Mouse (Mus musculus) heart, adult 9 months (tissue): ENCODE data around the gene Naaa.

ENCODE experiments used
- DNase-seq, 2 experiments: peaks; one replicate each; pipeline ENCODE4 v3.0.0; 2022; ENCODE audit warnings: low spot score in 2 of 2

Naaa gene

DNA sequence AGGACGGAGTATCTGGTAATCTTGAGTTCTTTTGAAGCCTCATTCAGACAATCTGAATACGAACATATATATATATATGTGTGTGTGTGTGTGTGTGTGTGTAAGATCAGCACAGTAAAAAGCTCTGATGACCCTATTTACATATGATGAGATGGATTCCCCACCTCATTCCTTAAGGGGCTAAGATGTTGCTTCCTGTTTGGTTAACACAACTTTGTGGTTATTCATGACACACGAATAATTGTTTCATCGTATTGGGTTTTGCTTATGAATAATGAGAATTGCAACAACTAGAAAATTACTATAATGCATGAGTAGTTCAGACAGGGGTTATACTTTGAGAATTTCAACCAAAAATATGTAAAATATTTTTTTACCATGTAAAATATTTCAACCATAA is 62.7 kb downstream of the Naaa start, which contains the start of gene U90926:
Gene U90926 (minus strand): TSS at position 101 of the 400 bp plus-strand sequence.
- no peak for DNase-seq

- DNase-seq, result no peak
These were observed 65.7 kb downstream of the Naaa start for GRCm38 (mm10) chr5:92212231-92212630.

DNA sequence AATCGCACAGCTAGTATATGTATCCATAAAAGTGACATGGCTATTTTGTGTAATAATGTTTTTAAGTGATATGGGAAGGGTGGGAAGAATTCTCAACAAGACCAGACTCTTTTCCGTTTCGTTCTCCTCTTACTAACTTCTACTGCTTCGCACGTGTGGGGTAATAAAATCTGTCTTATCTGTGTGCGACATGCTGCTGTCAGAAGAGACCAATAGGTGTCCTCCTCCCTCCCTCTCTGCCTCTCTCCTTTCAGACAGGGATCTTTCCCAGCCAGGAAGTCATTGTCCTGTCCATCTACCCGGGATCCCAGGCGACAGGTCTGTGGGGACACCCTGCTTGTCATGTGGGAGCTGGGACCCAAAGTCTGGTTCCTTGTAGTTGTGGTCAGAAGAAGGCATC is 67.8 kb downstream of the Naaa start:
- no peak for DNase-seq
